Mouse (Mus musculus) thymus, postnatal 0 days (tissue): ENCODE measurements around the gene Nxt1. TPM values are rescaled to one million over a fixed set of nuclear protein-coding genes. Genes with fewer than 3 reads are reported as not detected.
A peak's percentile ranks its signal among the peaks of the same experiment; 100 is the strongest.

ENCODE experiments used
- DNase-seq: peaks from one replicate; pipeline ENCODE4 v3.0.0-alpha.2; 2015; ENCODE audit warnings: low spot score
- polyA plus RNA-seq: library from polyadenylated mRNA; unstranded; fragments of >200 nt; fragmentation: Nextera tagmentation; extraction: Ambion mirVana; gene quantifications from 2 replicates; pipeline ENCODE4 v1.2.1, GENCODE M21; 2015

Nxt1 gene
- polyA plus RNA-seq, 1 experiment from 2014 or later = 124 TPM

DNA sequence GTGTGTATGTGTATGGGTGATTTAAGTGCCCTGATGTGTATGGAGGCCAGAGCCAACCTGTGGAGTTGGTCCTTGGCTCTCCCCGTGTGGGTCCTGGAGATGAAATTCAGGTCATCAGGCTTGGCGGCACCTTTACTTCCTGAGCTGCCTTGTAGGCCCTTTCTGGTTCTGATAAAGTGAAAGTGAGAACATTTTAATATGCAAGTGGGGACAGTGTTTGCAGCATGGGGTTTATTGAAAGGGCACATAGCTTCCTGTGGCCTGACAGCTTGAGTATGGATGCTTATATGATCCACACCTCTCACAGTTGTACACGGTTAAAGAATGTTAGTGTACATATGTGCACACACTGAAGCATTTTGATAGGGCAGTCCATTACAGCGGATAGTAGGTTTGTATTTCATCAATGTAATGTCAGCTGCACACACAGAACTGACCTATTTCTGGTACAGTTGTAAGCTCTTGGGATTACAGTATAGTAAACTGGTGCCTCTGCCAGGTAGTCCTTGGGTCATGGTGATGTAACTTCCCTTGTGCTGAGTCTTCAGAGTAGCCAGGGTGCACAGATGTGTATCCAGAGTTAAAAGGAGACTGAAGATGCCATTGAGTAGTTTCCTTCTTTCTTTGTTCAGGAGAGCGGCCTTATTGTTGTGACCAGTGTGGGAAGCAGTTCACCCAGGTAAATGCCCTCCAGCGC lies 17.2 kb downstream of the Nxt1 start:
- no peak for DNase-seq

DNA sequence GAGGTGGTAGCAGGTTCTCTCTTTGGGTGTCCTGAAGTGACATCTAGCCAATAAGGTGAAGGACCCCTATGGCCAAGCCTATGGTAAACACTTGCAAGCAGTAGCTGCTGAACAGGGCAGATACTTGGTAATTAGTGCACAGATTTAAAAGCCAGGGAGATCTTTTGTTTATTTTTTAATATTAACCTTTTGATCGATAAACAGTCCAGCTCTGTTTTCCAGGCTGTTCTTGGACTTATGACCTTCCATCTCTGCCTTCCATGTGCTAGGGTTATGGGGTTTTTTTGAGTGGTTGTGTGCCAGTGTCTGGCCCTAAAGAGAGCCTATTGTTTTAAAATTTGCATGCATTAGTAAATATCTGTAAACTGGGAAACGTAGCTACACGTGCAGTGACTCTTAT lies 17.9 kb downstream of the Nxt1 start:
- no peak for DNase-seq

DNA sequence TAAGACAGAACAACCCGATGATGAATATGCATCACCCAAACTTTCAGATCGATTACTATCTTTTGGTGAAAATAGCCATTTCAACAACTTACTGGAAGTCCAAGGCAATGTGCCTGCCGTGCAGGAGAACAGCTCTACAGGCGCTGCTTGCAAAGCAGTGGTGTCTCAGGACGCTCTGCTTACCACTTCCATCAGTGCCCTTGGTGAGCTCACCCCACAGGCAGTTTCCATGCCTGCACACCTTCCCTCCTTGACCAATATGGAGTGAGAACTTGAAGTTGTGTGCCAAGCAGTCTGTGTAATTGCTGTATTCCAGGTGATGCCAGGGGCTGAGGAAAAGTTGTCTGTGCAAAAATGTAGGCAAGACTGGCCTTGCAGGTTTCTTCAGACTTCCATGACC lies 18.4 kb downstream of the Nxt1 start:
- DNase-seq = no peak

DNA sequence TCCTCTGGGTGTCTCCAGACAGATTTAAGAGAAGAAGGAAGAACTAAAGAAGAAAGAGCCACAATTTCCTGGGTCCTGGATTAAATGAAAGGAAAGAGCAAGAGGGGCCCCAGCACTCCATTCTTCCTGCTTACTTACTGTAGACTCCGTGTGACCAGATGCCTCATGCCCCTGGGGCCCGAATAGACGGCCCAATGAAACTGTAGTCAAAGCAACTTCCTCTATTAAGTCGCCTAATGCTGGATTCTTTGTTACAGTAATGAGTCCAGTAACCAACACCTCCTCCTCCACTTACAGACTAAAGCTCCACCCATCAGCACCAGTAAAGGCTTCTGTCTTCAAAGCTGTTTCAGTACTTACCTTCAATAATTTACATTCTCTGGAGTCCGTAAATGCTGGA lies 26.2 kb downstream of the Nxt1 start:
- no peak for DNase-seq

DNA sequence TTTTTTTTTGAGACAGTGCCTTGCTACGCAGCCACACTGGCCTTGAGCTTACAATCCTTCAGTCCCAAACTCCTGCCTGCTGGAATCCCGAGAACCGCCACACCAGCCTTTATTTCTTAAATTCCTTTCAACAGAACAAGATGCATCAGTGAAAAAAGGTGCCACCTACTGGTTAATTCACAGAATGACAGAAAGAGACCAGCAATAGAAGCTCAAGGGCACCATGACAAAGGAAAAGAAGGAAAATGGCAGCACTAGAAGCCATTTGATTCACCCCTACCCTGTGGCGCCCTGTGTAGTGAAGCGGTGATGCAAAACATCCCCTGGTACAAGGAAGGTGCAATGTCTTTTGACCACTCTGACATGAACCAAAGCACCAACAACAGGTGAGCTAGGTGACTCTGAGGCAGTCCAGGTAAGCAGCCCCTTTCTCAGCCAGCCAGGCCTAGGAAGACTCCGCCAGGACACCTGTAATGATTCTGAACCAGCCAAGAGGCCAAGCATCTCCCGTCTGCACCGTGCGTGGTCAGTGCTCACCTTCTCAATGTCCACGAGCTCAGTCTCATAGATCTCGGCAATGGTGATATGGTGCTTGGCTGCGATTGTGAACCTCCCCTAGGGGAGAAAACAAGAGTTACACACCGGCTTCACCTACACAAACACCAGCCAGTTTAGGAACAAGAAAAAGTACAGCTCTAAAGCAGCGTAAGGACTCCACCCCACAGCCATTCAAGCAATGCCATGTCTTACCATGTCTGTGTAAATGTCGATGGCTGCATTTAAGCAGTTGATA lies 34.2 kb downstream of the Nxt1 start:
- DNase-seq = peak; percentile 31

DNA sequence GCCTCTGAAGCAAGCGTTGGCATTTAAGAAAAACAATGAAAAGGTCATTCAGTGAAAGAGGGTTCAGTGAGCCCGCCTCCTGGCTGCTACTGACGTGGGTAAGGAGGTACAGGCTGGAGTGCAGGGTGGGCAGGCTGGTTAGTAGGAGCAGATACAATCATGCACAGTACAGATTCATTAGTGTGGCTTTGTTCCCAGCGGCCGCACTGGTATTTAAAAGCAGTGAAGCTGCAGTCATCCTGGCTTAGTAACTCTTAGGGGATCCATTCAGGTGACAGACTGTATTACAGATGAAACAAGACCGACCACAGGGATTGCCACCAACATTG lies 34.8 kb downstream of the Nxt1 start:
- DNase-seq = no peak

DNA sequence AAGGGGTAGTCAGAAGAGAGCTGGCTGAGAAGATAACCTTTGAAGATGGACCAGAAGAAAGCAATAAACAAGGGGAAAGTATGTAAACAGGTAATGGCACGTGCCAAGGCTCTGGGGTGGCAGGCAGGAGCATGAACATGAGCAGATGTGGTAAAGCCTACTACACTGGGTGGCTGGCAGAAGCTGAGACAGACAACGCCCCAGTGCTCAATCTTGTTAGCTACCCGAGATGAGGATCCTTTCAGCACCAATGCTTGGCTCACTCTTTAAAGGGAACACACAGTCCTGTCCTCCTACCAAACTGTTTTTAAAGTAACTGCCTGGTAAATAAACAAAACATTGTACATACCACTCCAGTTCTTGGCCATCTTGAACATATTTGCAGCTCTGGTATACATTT lies 39.9 kb downstream of the Nxt1 start:
- DNase-seq = no peak

DNA sequence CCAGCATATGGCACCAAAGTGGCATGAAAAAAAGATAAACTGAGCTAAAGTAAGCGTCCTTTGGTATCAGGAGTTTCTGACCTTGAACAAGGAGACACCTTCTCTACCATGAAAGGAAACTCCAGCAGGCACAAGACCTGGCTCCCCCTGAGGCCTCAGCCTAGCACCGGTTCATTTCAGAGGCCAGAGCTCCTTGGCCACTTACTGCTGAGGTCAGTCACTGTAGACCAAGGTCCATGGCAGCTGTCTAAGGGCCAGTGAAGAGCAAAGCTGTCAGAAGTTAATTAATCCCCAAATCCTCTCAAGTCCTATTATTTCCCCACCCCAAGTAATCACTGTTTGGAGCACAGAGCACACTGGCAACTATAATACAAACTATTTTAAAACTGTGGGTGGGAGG lies 44.7 kb downstream of the Nxt1 start:
- no peak for DNase-seq

DNA sequence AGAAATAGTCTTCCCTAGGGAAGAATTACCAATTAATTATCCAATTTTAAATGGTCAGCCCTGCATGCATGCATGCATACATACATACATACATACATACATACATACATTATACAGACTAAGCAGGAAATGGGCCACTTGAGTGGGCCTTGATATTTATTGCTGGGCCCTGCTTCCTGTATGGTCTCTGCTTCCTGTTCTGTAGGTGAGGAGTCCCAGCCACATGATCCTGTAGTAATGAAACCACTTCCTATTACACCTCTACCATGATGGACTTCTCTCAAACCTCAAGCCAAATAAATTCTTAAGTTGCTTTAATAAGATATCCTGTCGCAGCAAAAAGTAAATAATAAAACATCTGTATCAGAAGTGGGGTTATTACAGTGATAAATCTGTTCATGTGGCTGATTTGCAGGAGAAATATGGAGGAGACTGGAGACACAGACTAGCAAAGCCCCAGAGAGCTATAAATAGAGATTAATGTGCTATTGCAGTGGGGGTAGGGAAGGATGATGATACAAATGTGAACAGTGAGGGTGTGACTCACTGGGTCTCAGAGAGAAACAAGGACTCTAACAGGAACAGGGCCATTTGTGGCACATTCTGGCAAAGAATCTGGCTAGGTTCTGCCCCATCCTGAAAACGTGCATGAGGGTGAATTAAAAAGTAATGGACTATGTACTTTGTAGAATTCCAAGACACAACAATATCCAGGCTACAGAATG lies 47.0 kb downstream of the Nxt1 start:
- DNase-seq = no peak

Other genes starting within 250 kb of the Nxt1 start
- 4.0 and 4.1 TPM in 2 replicates for gene Cd93, start 229.0 kb upstream of the Nxt1 start, polyA plus RNA-seq
- 12.0 and 14.1 TPM in 2 replicates for gene Gzf1, start 8.4 kb downstream of the Nxt1 start, polyA plus RNA-seq
- gene Napb, start 59.9 kb downstream of the Nxt1 start, polyA plus RNA-seq = 0.51 and 0.74 TPM in 2 replicates
- not detected in 2 replicates for gene Cstl1, start 77.8 kb downstream of the Nxt1 start, polyA plus RNA-seq
- gene Cst11, start 98.9 kb downstream of the Nxt1 start, polyA plus RNA-seq = not detected in 2 replicates
- not detected in 2 replicates for gene 8030411F24Rik, start 109.4 kb downstream of the Nxt1 start, polyA plus RNA-seq
- 0.33 and 0.36 TPM in 2 replicates for gene Cst12, start 116.8 kb downstream of the Nxt1 start, polyA plus RNA-seq
- 0.31 and 0.40 TPM in 2 replicates for gene Cst8, start 126.2 kb downstream of the Nxt1 start, polyA plus RNA-seq
- not detected in 2 replicates for gene Cst13, start 147.5 kb downstream of the Nxt1 start, polyA plus RNA-seq
- 0.42 and 0.90 TPM in 2 replicates for gene Cst9, start 162.5 kb downstream of the Nxt1 start, polyA plus RNA-seq
- 0.21 and 0.22 TPM in 2 replicates for gene 9230104L09Rik, start 192.4 kb downstream of the Nxt1 start, polyA plus RNA-seq
- 603 and 634 TPM in 2 replicates for gene Cst3, start 203.1 kb downstream of the Nxt1 start, polyA plus RNA-seq